Mouse (Mus musculus): Measurements from ENCODE around the gene Ptprs. TPM values are rescaled to one million over a fixed set of nuclear protein-coding genes. Genes with fewer than 3 reads are reported as not detected.

Ptprs gene
- polyA plus RNA-seq, 1 experiment from 2014 or later = 111 TPM

DNA sequence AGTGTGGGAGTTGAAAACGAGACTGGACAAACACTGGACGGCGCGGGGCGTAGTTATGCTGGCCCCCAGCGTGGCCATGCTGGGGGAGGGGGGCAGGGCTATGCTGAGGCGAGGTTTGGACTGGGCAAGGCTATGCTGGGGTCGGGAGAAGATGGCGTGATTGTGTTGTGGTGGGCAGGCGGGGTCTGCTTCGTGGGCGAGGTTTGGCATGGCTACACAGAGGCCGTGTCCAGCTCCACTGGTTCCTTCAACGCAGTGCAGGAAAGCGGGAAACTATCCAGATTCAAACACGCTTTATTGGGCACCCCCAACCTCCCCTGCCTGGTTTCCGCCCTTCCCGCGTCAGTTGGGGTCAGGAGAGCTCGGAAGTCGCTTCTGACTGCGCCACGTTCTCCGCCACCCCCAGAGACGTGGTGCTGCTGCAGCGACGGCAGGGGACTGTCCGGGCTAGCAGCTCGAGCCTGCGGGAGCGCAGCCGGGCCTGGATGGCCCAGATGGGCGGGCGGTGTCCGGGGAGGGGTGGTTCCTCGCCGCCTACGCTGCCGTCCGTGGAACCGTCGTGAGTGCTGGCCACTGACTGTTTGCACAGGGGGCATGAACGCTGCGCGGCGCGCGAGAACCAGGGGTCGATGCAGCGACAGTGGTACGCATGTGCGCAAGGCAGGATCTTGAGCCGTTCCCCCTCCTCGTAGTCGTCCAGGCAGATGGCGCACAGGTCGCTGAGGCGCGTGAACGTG lies 34.9 kb upstream of the Ptprs start:
- Histone ChIP-seq H3K27ac (ENCODE audit: low read length) (no peak overlapping the region), H3K4me1 (ENCODE audit: control insufficient read depth, insufficient read depth, low read length) (peaks cover 15% of the 10 kb centered on the region), H3K4me3 (ENCODE audit: low read depth, low read length) (peak overlapping the region; percentile 24), H3K36me3 (ENCODE audit: control insufficient read depth, insufficient read depth, low read length) (no peaks in the 10 kb centered on the region), H3K27me3 (ENCODE audit: control insufficient read depth, insufficient read depth, low read length) (peaks cover 32% of the 10 kb centered on the region), H3K4me2 (replicated peaks; ENCODE audit: low read depth, low read length) (peak overlapping the region; percentile 37), H3K9me3 (ENCODE audit: control insufficient read depth, low read depth, low read length) (no peaks in the 10 kb centered on the region), H3K9ac (replicated peaks; ENCODE audit: low read depth, low read length) (no peak overlapping the region)
- 7% methylated on average over 60 of the region's 60 CpGs for WGBS
- no peak for ATAC-seq (ENCODE audit: insufficient number of reproducible peaks, insufficient read depth, low FRiP score, low read depth)

DNA sequence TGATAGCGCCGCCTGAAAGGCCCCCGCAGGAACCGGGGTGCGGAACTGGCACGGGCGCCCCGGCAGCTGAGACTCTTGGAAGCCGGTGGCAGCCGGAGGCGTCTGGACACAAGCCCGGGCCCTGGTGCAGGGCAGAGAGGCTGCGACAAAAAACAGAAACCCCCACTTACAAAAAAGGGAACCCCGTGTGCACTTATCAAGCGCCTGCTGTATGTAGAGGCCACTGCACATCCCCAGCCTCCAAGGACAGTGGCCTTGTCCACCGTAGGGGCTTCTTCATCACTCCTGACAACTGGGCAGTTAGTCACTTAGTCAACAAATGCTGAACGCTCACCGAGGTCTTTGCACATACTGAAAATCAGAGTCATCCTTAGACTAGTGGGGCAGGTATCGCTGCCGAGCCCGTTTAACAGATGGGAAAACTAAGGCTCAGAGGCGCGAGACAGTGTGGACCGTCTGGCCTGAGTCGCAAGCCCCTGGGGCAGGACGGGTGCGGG lies 34.2 kb upstream of the Ptprs start:
- H3K9me3 ChIP-seq (ENCODE audit: control insufficient read depth, low read depth, low read length) = no peaks in the 10 kb centered on the region
- no peak overlapping the region for H3K27ac ChIP-seq (ENCODE audit: low read length)
- H3K27me3 ChIP-seq (ENCODE audit: control insufficient read depth, insufficient read depth, low read length) = peaks cover 32% of the 10 kb centered on the region
- no peak overlapping the region for H3K9ac ChIP-seq (replicated peaks; ENCODE audit: low read depth, low read length)
- no peaks in the 10 kb centered on the region for H3K36me3 ChIP-seq (ENCODE audit: control insufficient read depth, insufficient read depth, low read length)
- H3K4me1 ChIP-seq (ENCODE audit: control insufficient read depth, insufficient read depth, low read length) = peaks cover 9% of the 10 kb centered on the region
- WGBS = 27% methylated on average over 27 of the region's 27 CpGs
- no peak overlapping the region for H3K4me2 ChIP-seq (replicated peaks; ENCODE audit: low read depth, low read length)
- H3K4me3 ChIP-seq (ENCODE audit: low read depth, low read length) = no peak overlapping the region
- ATAC-seq (ENCODE audit: insufficient number of reproducible peaks, insufficient read depth, low FRiP score, low read depth) = no peak

DNA sequence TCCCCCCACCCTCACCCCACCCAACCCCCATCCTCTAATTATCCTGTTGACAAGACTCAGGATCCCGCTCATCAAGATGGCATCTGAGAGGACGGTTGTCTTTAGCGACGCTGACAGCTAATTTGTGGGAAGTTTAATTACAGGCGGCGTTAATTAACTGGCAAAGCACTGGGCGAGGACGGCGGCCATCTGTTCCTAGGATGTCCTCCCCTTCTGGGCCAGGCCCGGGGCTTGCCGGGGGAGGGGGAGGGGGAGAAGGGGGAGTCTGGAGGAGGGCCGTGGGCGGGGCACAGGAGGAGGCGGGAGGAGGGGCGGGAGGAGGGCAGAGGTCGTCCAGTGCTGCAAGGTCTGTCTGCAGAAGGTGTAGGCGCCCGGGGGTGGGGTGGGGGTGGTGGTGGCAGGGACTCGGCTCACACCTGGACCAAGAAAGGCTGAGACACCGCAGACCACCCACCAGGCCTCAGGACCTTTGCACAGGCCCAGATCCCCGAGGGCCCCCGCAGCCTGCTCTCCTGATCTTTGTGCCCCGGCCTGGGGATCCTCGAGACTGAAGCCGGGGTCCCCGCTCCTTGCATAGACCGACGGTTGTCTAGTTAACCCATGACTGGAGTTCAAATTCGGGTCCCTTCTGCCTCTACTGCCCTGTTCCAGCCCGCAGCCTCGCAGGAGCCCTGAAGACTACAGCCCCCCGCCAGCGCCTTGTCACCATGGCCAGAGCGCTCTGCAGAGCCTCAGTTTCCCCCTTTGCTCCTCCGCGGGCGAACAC lies 33.6 kb upstream of the Ptprs start:
- 7% methylated on average over 37 of the region's 37 CpGs for WGBS
- peak overlapping the region; percentile 18; the same call in 1 of the 2 replicates for H3K4me2 ChIP-seq (replicated peaks; ENCODE audit: low read depth, low read length)
- H3K27me3 ChIP-seq (ENCODE audit: control insufficient read depth, insufficient read depth, low read length) = peaks cover 32% of the 10 kb centered on the region
- no peaks in the 10 kb centered on the region for H3K9me3 ChIP-seq (ENCODE audit: control insufficient read depth, low read depth, low read length)
- H3K9ac ChIP-seq (replicated peaks; ENCODE audit: low read depth, low read length) = no peak overlapping the region
- H3K4me3 ChIP-seq (ENCODE audit: low read depth, low read length) = no peak overlapping the region
- no peaks in the 10 kb centered on the region for H3K36me3 ChIP-seq (ENCODE audit: control insufficient read depth, insufficient read depth, low read length)
- ATAC-seq (ENCODE audit: insufficient number of reproducible peaks, insufficient read depth, low FRiP score, low read depth) = no peak
- H3K27ac ChIP-seq (ENCODE audit: low read length) = no peak overlapping the region
- peaks cover 6% of the 10 kb centered on the region; the same call in 1 of the 2 replicates for H3K4me1 ChIP-seq (ENCODE audit: control insufficient read depth, insufficient read depth, low read length)

DNA sequence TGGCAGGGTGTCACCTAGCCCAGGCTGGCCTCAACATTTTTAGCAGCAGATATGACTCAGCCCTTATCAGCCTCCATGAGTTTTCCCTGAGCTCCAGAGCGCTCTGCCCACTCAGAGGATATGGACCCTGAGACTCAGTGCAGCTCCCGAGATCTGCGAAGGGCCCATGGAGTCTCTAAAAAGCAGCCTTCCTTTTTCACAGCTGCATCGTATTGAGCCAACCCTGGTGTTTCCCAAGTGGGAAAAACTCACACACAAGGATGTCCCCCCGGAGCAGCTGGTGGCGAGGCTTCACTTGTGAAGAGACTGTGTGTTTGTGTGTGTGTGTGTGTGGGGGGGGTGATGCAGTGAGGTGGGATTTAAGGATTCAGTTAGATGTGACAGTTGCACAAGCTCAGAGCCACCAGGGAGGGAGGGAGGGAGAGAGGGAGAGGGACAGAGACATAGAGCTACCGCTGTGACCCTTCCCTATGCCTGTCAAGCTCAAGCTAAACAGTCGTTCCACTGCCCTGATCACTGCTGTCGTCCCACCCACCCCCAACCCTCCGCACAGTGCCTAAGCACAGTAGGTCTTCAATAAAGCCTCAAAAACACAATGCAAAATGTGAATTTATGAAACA lies 32.8 kb upstream of the Ptprs start:
- WGBS = 44% methylated on average over 10 of the region's 10 CpGs
- no peak for ATAC-seq (ENCODE audit: insufficient number of reproducible peaks, insufficient read depth, low FRiP score, low read depth)
- peaks cover 32% of the 10 kb centered on the region for H3K27me3 ChIP-seq (ENCODE audit: control insufficient read depth, insufficient read depth, low read length)
- no peak overlapping the region for H3K27ac ChIP-seq (ENCODE audit: low read length)
- H3K36me3 ChIP-seq (ENCODE audit: control insufficient read depth, insufficient read depth, low read length) = no peaks in the 10 kb centered on the region
- H3K9ac ChIP-seq (replicated peaks; ENCODE audit: low read depth, low read length) = no peak overlapping the region
- H3K4me3 ChIP-seq (ENCODE audit: low read depth, low read length) = no peak overlapping the region
- no peaks in the 10 kb centered on the region for H3K9me3 ChIP-seq (ENCODE audit: control insufficient read depth, low read depth, low read length)
- no peak overlapping the region; the same call in 1 of the 2 replicates for H3K4me2 ChIP-seq (replicated peaks; ENCODE audit: low read depth, low read length)
- H3K4me1 ChIP-seq (ENCODE audit: control insufficient read depth, insufficient read depth, low read length) = peaks cover 6% of the 10 kb centered on the region; the same call in 1 of the 2 replicates

DNA sequence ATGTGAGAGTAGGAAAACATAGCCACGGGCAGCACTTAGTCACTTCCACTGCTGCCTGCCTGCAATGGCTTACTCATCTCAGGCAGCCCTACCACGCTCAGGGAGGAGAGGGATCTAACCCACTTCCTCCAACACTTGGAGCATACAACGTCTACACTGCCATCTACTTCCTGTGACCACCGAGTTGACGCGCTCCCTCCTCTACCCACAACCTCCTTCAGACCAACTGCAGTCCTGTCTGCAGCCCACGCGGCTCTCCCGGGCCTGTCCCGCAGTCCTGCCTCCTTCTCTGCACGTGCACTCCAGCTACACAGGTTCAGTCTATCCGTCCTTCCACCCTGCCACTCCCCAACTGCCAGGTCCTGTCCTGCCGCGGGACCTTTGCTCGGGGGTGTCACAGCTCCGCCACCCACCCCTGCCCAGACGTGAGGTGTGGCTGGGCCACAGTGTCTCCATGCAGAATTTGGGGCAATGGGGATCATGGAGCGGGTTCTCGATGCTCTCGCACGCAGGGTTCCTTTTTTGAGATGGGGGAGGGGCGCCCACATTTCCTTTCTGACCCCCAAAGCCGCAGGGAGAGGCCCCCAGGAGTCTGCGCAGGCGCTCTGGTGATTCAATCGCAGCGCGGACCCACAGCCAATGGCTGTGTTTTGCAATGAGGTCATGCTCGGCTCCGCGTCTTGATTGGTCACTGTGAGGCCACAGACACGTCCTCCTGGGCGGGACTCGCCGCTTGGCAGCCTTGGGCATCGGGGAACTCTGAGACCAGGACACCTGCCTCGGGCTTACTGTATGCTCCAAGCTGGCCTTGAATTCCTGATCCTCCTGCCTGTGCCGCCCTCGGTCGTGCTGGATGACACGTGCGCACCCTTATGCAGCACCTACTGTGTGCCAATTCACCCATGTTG lies 31.1 kb upstream of the Ptprs start:
- Histone ChIP-seq H3K36me3 (ENCODE audit: control insufficient read depth, insufficient read depth, low read length) (no peaks in the 10 kb centered on the region), H3K4me2 (replicated peaks; ENCODE audit: low read depth, low read length) (peak overlapping the region; percentile 94), H3K27me3 (ENCODE audit: control insufficient read depth, insufficient read depth, low read length) (peaks cover 24% of the 10 kb centered on the region), H3K4me3 (ENCODE audit: low read depth, low read length) (peak overlapping the region; percentile 41), H3K9ac (replicated peaks; ENCODE audit: low read depth, low read length) (peak overlapping the region; percentile 67), H3K4me1 (ENCODE audit: control insufficient read depth, insufficient read depth, low read length) (peaks cover 6% of the 10 kb centered on the region; the same call in 1 of the 2 replicates), H3K9me3 (ENCODE audit: control insufficient read depth, low read depth, low read length) (no peaks in the 10 kb centered on the region), H3K27ac (ENCODE audit: low read length) (peak overlapping the region; percentile 90)
- WGBS = under 1% methylated on average over 42 of the region's 42 CpGs
- peak; percentile 96 for ATAC-seq (ENCODE audit: insufficient number of reproducible peaks, insufficient read depth, low FRiP score, low read depth)

DNA sequence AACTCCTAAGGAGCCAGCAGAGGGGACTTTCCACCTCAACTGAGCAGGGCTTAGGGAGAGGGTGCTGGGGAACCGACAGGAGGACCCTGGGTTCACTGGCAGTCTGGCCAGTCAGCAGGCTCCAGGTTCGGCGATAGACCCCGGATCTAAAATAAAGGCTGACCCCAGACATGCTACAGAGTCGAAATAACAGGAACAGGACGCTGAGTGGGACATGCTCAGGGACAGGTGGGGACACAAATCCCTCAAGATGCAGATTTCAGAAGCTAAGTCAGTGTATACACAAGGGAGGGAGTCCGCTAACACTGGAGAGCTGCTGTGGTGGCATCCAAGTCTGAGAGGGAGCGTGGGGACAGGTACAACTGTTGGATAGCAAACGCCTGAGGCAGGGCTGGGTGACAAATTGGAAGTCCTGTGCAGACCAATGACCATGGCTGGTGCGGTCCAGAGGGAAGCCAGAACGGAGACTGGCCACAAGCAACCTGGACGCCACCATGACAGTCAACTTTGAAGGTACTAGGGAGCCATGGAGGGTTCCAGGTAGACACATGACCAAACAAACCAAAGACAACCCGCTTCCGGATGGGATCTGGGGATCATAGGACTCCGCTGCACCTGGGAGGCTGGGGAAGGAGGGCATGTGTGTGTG lies 30.3 kb upstream of the Ptprs start:
- Histone ChIP-seq H3K4me2 (replicated peaks; ENCODE audit: low read depth, low read length) (peak overlapping the region; percentile 94), H3K4me3 (ENCODE audit: low read depth, low read length) (peak overlapping the region; percentile 41), H3K27me3 (ENCODE audit: control insufficient read depth, insufficient read depth, low read length) (peaks cover 16% of the 10 kb centered on the region), H3K9ac (replicated peaks; ENCODE audit: low read depth, low read length) (peak overlapping the region; percentile 67; the same call in 1 of the 2 replicates), H3K9me3 (ENCODE audit: control insufficient read depth, low read depth, low read length) (no peaks in the 10 kb centered on the region), H3K27ac (ENCODE audit: low read length) (no peak overlapping the region; the same call in 1 of the 2 replicates), H3K36me3 (ENCODE audit: control insufficient read depth, insufficient read depth, low read length) (no peaks in the 10 kb centered on the region), H3K4me1 (ENCODE audit: control insufficient read depth, insufficient read depth, low read length) (peaks cover 6% of the 10 kb centered on the region; the same call in 1 of the 2 replicates)
- ATAC-seq (ENCODE audit: insufficient number of reproducible peaks, insufficient read depth, low FRiP score, low read depth) = no peak
- 57% methylated on average over 15 of the region's 15 CpGs for WGBS

DNA sequence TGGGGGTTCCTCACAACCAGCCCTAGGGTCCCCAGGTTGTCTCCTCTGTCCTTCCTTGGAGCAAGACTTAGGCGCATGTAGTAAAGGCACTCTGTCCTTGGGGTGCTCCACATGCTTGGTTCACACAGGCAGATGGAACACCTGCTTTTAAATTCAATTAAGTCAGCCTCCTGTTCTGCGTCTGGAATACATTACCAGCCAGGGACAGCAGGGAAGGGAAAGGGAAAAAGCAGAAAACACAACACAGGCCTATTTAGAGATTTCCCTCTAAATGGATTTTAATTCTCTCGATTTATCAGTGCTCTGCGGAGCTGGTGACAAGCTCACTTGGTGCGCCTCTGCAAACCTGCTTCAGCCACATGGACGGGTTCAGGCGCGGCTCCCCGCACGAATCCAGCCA lies 29.1 kb upstream of the Ptprs start:
- peaks cover 6% of the 10 kb centered on the region for H3K27me3 ChIP-seq (ENCODE audit: control insufficient read depth, insufficient read depth, low read length)
- H3K36me3 ChIP-seq (ENCODE audit: control insufficient read depth, insufficient read depth, low read length) = no peaks in the 10 kb centered on the region
- H3K4me1 ChIP-seq (ENCODE audit: control insufficient read depth, insufficient read depth, low read length) = peaks cover 6% of the 10 kb centered on the region; the same call in 1 of the 2 replicates
- no peak for ATAC-seq (ENCODE audit: insufficient number of reproducible peaks, insufficient read depth, low FRiP score, low read depth)
- no peak overlapping the region for H3K9ac ChIP-seq (replicated peaks; ENCODE audit: low read depth, low read length)
- WGBS = 75% methylated on average over 10 of the region's 10 CpGs
- H3K4me2 ChIP-seq (replicated peaks; ENCODE audit: low read depth, low read length) = no peak overlapping the region
- H3K4me3 ChIP-seq (ENCODE audit: low read depth, low read length) = no peak overlapping the region
- H3K9me3 ChIP-seq (ENCODE audit: control insufficient read depth, low read depth, low read length) = no peaks in the 10 kb centered on the region
- H3K27ac ChIP-seq (ENCODE audit: low read length) = no peak overlapping the region
